Mouse (Mus musculus) MEL (cell line): ENCODE results near the gene Ppfibp1. TPM values are rescaled to one million over a fixed set of nuclear protein-coding genes. Genes with fewer than 3 reads are reported as not detected.

Experiments used
- DNase-seq: peaks from one replicate; pipeline ENCODE4 v3.0.0; 2011; ENCODE audit warnings: low read depth, low spot score
- H3K27ac ChIP-seq: 2 replicates; pipeline ENCODE4 v1.5.1; 2012; ENCODE audit warnings: low read depth, mild to moderate bottlenecking, control low read depth, low read length, moderate library complexity; ENCODE audit not compliant: control insufficient read depth
- H3K27me3 ChIP-seq, 2 experiments: fragments of 150-350 bp in 1 of 2; sonication (generic) in 1 of 2; 2 replicates each; pipeline ENCODE4 v1.6.1; 2012; ENCODE audit warnings: low read length in 2 of 2, mild to moderate bottlenecking in 2 of 2, improper control_type of control experiment in 1 of 2, moderate library complexity in 1 of 2; ENCODE audit not compliant: insufficient read depth in 2 of 2, control insufficient read depth in 1 of 2
- H3K36me3 ChIP-seq, 2 experiments: 2 replicates each; pipeline ENCODE4 v1.6.1; 2012 to 2014; ENCODE audit warnings: low read length in 2 of 2, improper control_type of control experiment in 1 of 2, inconsistent platforms in 1 of 2, mild to moderate bottlenecking in 1 of 2; ENCODE audit not compliant: insufficient read depth in 2 of 2, control insufficient read depth in 1 of 2
- H3K4me1 ChIP-seq, 2 experiments: fragments of 150-350 bp in 1 of 2; sonication (generic) in 1 of 2; 2 replicates each; pipeline ENCODE4 v1.6.1; 2012; ENCODE audit warnings: low read length in 2 of 2, improper control_type of control experiment in 1 of 2, mild to moderate bottlenecking in 1 of 2; ENCODE audit not compliant: insufficient read depth in 2 of 2, control insufficient read depth in 1 of 2
- H3K4me3 ChIP-seq, 2 experiments: fragments of 150-350 bp in 1 of 2; sonication (generic) in 1 of 2; 2 replicates each; pipeline ENCODE4 v1.5.1; 2012; ENCODE audit warnings: low read depth in 2 of 2, low read length in 2 of 2, mild to moderate bottlenecking in 2 of 2, moderate library complexity in 2 of 2, control low read depth in 1 of 2, improper control_type of control experiment in 1 of 2; ENCODE audit not compliant: control insufficient read depth in 1 of 2, insufficient read depth in 1 of 2
- H3K79me2 ChIP-seq: 2 replicates; pipeline ENCODE4 v1.6.1; 2012; ENCODE audit warnings: mild to moderate bottlenecking, low read length, moderate library complexity; ENCODE audit not compliant: control insufficient read depth, poor library complexity, insufficient read depth
- H3K9ac ChIP-seq: 2 replicates; pipeline ENCODE4 v1.6.1; 2012; ENCODE audit warnings: low read depth, mild to moderate bottlenecking, control low read depth, low read length, moderate library complexity; ENCODE audit not compliant: control insufficient read depth, poor library complexity, severe bottlenecking
- H3K9me3 ChIP-seq: fragments of 150-350 bp; sonication (generic); replicated peaks from 2 replicates; pipeline ENCODE4 v1.6.1; 2012; ENCODE audit warnings: mild to moderate bottlenecking, low read length, improper control_type of control experiment, moderate library complexity; ENCODE audit not compliant: insufficient read depth
- BHLHE40 ChIP-seq: IDR thresholded peaks from 2 replicates; pipeline ENCODE4 v1.6.1; 2012; ENCODE audit warnings: low read depth, mild to moderate bottlenecking, inconsistent platforms, low read length, improper control_type of control experiment, borderline replicate concordance
- CHD2 ChIP-seq: IDR thresholded peaks from 2 replicates; pipeline ENCODE4 v1.6.1; 2011; ENCODE audit warnings: low read length, improper control_type of control experiment
- ELF1 ChIP-seq: IDR thresholded peaks from 2 replicates; pipeline ENCODE4 v1.6.1; 2014; ENCODE audit warnings: low read depth, mild to moderate bottlenecking, inconsistent platforms, low read length, improper control_type of control experiment, moderate library complexity
- ETS1 ChIP-seq: IDR thresholded peaks from 2 replicates; pipeline ENCODE4 v1.6.1; 2012; ENCODE audit warnings: low read depth, mild to moderate bottlenecking, inconsistent platforms, low read length, improper control_type of control experiment, moderate library complexity
- GABPA ChIP-seq: IDR thresholded peaks from 2 replicates; pipeline ENCODE4 v1.6.1; 2012; ENCODE audit warnings: low read depth, mild to moderate bottlenecking, inconsistent platforms, low read length, improper control_type of control experiment, moderate library complexity
- HCFC1 ChIP-seq: IDR thresholded peaks from 2 replicates; pipeline ENCODE4 v1.6.1; 2012; ENCODE audit warnings: low read depth, mild to moderate bottlenecking, inconsistent platforms, low read length, improper control_type of control experiment, moderate library complexity
- JUND ChIP-seq: IDR thresholded peaks from 2 replicates; pipeline ENCODE4 v1.6.1; 2011; ENCODE audit warnings: low read depth, mild to moderate bottlenecking, improper control_type of control experiment, low read length
- KAT2A ChIP-seq: conservative IDR thresholded peaks from 2 replicates; pipeline ENCODE4 v1.6.1; 2012; ENCODE audit warnings: low read depth, low read length, improper control_type of control experiment, inconsistent platforms
- MAFK ChIP-seq: IDR thresholded peaks from 2 replicates; pipeline ENCODE4 v1.6.1; 2011; ENCODE audit warnings: low read depth, mild to moderate bottlenecking, low read length, improper control_type of control experiment, borderline replicate concordance
- MAX ChIP-seq: IDR thresholded peaks from 2 replicates; pipeline ENCODE4 v1.6.1; 2011; ENCODE audit warnings: low read length, improper control_type of control experiment
- MAZ ChIP-seq: IDR thresholded peaks from 2 replicates; pipeline ENCODE4 v1.6.1; 2012; ENCODE audit warnings: low read depth, mild to moderate bottlenecking, inconsistent platforms, low read length, improper control_type of control experiment
- MEF2A ChIP-seq: IDR thresholded peaks from 2 replicates; pipeline ENCODE4 v1.6.1; 2014; ENCODE audit warnings: low read depth, mild to moderate bottlenecking, inconsistent platforms, low read length, improper control_type of control experiment; ENCODE audit not compliant: poor library complexity, insufficient replicate concordance, severe bottlenecking; ENCODE audit errors: extremely low read depth
- MXI1 ChIP-seq: IDR thresholded peaks from 2 replicates; pipeline ENCODE4 v1.6.1; 2011; ENCODE audit warnings: mild to moderate bottlenecking, low read depth, low read length, improper control_type of control experiment
- MYB ChIP-seq: IDR thresholded peaks from 2 replicates; pipeline ENCODE4 v1.6.1; 2011; ENCODE audit warnings: mild to moderate bottlenecking, low read depth, low read length, improper control_type of control experiment
- MYC ChIP-seq: IDR thresholded peaks from 2 replicates; pipeline ENCODE4 v1.6.1; 2011; ENCODE audit warnings: low read depth, mild to moderate bottlenecking, low read length, improper control_type of control experiment, moderate library complexity
- NELFE ChIP-seq: IDR thresholded peaks from 2 replicates; pipeline ENCODE4 v1.6.1; 2011; ENCODE audit warnings: low read depth, low read length, improper control_type of control experiment
- POLR2AphosphoS5 ChIP-seq: IDR thresholded peaks from 2 replicates; pipeline ENCODE4 v1.6.1; 2012; ENCODE audit warnings: low read depth, borderline replicate concordance, mild to moderate bottlenecking, inconsistent platforms, low read length, moderate library complexity, mixed read lengths
- RAD21 ChIP-seq: IDR thresholded peaks from 2 replicates; pipeline ENCODE4 v1.6.1; 2011; ENCODE audit warnings: mild to moderate bottlenecking, low read depth, low read length, improper control_type of control experiment
- RCOR1 ChIP-seq: IDR thresholded peaks from 2 replicates; pipeline ENCODE4 v1.6.1; 2012; ENCODE audit warnings: low read depth, mild to moderate bottlenecking, inconsistent platforms, low read length, improper control_type of control experiment
- SIN3A ChIP-seq: IDR thresholded peaks from 2 replicates; pipeline ENCODE4 v1.6.1; 2012; ENCODE audit warnings: low read length, improper control_type of control experiment, inconsistent platforms
- SMC3 ChIP-seq: IDR thresholded peaks from 2 replicates; pipeline ENCODE4 v1.6.1; 2011; ENCODE audit warnings: low read depth, low read length, improper control_type of control experiment
- TAL1 ChIP-seq: IDR thresholded peaks from 2 replicates; pipeline ENCODE4 v1.6.1; 2012; ENCODE audit warnings: mild to moderate bottlenecking, inconsistent platforms, low read length, moderate library complexity, mixed read lengths
- TBP ChIP-seq: IDR thresholded peaks from 2 replicates; pipeline ENCODE4 v1.8.0; 2011; ENCODE audit warnings: low read depth, low read length, improper control_type of control experiment
- TCF12 ChIP-seq: IDR thresholded peaks from 2 replicates; pipeline ENCODE4 v1.6.1; 2014; ENCODE audit warnings: low read depth, mild to moderate bottlenecking, inconsistent platforms, low read length, improper control_type of control experiment, moderate library complexity
- UBTF ChIP-seq: IDR thresholded peaks from 2 replicates; pipeline ENCODE4 v1.6.1; 2012; ENCODE audit warnings: low read depth, mild to moderate bottlenecking, inconsistent platforms, low read length, improper control_type of control experiment, moderate library complexity, borderline replicate concordance; ENCODE audit not compliant: insufficient read depth
- USF1 ChIP-seq: IDR thresholded peaks from 2 replicates; pipeline ENCODE4 v1.6.1; 2014; ENCODE audit warnings: low read depth, mild to moderate bottlenecking, inconsistent platforms, low read length, improper control_type of control experiment, moderate library complexity
- USF2 ChIP-seq, 2 experiments: IDR thresholded peaks; 2 replicates each; pipeline ENCODE4 v1.6.1; 2011 to 2012; ENCODE audit warnings: improper control_type of control experiment in 2 of 2, low read length in 2 of 2, borderline replicate concordance in 1 of 2, inconsistent platforms in 1 of 2, low read depth in 1 of 2, mild to moderate bottlenecking in 1 of 2; ENCODE audit not compliant: insufficient read depth in 1 of 2
- ZC3H11A ChIP-seq: IDR thresholded peaks from 2 replicates; pipeline ENCODE4 v1.6.1; 2012; ENCODE audit warnings: low read depth, mild to moderate bottlenecking, inconsistent platforms, low read length, improper control_type of control experiment
- polyA plus RNA-seq, 2 experiments: library from polyadenylated mRNA; stranded (reverse) in 1 of 2; unstranded in 1 of 2; fragments of >175 nt in 1 of 2; fragments of >200 nt in 1 of 2; gene quantifications; 2 replicates each; pipeline versions ENCODE4 v1.2.1 to v1.2.4; 2012; ENCODE audit warnings: low replicate concordance in 2 of 2, low read depth in 1 of 2; ENCODE audit not compliant: insufficient read length in 2 of 2, insufficient read depth in 1 of 2, missing spikeins in 1 of 2
- total RNA-seq: library from RNA; depleted of rRNA; stranded (reverse); fragments of 300-350 nt; gene quantifications from 2 replicates; pipeline ENCODE4 v1.2.3, GENCODE M21; 2012

Gene Ppfibp1
- total and polyA plus RNA-seq, 3 experiments, result 12.2 to 14.6 TPM; not detected in 1

DNA sequence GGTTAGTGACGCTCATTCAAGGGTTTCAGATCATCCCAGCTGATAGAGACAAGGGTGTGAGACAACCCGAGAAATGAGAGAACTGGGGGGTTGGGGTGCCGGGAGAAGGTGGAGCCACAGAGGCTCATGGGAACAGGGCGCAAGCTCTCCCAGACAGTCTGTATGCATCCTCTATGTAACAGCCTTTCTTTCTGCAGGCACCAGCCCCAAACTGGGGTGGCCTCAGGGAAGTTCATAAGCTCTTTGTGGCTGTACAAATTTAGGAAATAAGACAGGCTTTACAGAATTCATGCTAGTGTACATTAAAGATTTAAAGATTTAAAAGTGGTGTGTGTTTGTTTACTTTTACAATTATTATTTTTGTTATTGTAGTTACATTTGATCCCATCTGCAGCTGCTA is 8.0 kb upstream of the Ppfibp1 start:
- Histone ChIP-seq H3K4me1 (peaks cover 2 to 5% of the 10 kb centered on the region in 2 experiments; a peak in 3 of 4 replicates), H3K9me3 (no peaks in the 10 kb centered on the region)

DNA sequence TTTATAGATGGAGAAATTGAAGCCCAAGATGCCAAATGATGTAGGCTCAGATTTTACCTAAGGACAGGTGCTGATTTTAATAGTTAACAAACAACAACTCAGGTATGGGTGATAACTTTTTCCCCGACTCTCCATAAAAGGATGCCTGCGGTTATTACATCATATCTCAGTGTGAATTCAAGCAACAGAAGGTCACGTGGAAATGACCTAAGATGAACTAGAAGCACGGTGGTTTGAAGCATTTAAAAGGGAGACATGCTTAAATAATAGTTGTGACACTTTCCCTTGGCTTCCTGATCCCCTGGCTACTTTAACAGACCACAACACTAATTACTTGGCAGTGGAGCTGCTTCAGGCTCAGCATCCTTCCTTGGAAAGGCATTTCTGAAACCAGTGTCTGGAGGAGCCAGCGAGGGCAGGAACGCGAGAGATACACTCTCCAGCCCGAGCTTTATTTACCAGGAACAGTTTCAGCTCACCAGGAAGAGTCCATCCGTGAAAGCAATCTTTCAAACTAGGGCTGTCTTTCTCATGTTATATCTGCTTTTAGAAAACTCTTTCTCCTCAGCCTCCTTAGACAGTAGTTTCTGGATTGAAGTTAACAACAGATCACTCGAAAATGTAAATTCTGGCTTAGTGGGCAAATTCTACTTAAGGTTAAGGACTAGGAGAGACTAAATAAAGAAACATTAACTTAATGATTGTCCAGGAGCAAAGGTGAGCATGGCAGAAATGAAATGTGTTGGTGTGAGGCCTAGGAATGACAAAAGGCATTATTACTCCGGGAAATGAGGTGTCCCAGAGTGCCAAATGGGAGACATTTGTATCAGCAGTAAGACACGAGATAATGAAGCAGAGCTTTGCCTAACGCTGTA is 6.2 kb upstream of the Ppfibp1 start:
- no peaks in the 10 kb centered on the region for H3K9me3 ChIP-seq
- no peak overlapping the region for H3K9ac ChIP-seq
- H3K79me2 ChIP-seq, result no peaks in the 10 kb centered on the region
- H3K27me3 ChIP-seq, result no peaks in the 10 kb centered on the region
- H3K36me3 ChIP-seq, result peaks cover 0 to 4% of the 10 kb centered on the region in 2 experiments; a peak in 2 of 4 replicates
- TF ChIP-seq UBTF (no peak), MAFK (no peak), MYB (no peak), MXI1 (no peak), HCFC1 (no peak), ZC3H11A (no peak), USF1 (no peak), RAD21 (no peak), TCF12 (no peak), MYC (no peak), TAL1 (no peak), SIN3A (no peak), CHD2 (no peak), MAZ (no peak), TBP (no peak), NELFE (no peak), GABPA (no peak), ELF1 (no peak)
- DNase-seq, result no peak
- no peak overlapping the region for H3K27ac ChIP-seq
- H3K4me3 ChIP-seq, result no peak overlapping the region
- H3K4me1 ChIP-seq, result peaks cover 2 to 5% of the 10 kb centered on the region in 2 experiments; a peak in 3 of 4 replicates

More for the DNA sequence above, 8.0 kb upstream of the Ppfibp1 start:
- no peak overlapping the region for H3K9ac ChIP-seq
- no peak for DNase-seq
- H3K4me3 ChIP-seq, result no peak overlapping the region
- no peaks in the 10 kb centered on the region for H3K27me3 ChIP-seq
- peaks cover 0 to 4% of the 10 kb centered on the region in 2 experiments; a peak in 2 of 4 replicates for H3K36me3 ChIP-seq
- no peak for TF ChIP-seq USF2 (IDR thresholded peaks at IDR 0.05; ENCODE audit: borderline replicate concordance in 1 of 2, insufficient read depth in 1 of 2, low read depth in 1 of 2, low read length in 2 of 2)
- no peak for TF ChIP-seq UBTF
- TF ChIP-seq TAL1, result no peak
- TF ChIP-seq HCFC1, result no peak
- no peak for TF ChIP-seq MEF2A
- no peak for TF ChIP-seq SIN3A
- no peak for TF ChIP-seq RCOR1
- TF ChIP-seq NELFE, result no peak
- TF ChIP-seq GABPA, result no peak
- TF ChIP-seq MXI1, result no peak
- TF ChIP-seq SMC3, result no peak
- no peak for TF ChIP-seq JUND
- no peak for TF ChIP-seq ETS1
- TF ChIP-seq TCF12, result no peak
- no peak for TF ChIP-seq MAFK
- TF ChIP-seq KAT2A, result no peak
- no peak for TF ChIP-seq TBP
- TF ChIP-seq POLR2AphosphoS5, result no peak
- no peak for TF ChIP-seq MAX
- no peak for TF ChIP-seq BHLHE40
- no peak overlapping the region for H3K27ac ChIP-seq
- no peaks in the 10 kb centered on the region for H3K79me2 ChIP-seq
